Mouse (Mus musculus) lung, postnatal 0 days (tissue): ENCODE measurements at regions not wholly inside any gene's neighbourhood (a gene's known extent, or its start where the extent isn't known, plus 50 kb on each side); places are given as distances from the start of the nearest gene placed in this dataset.

Experiments used
- ATAC-seq: fragments of 200-750 bp; cut with Nextera tagmentation; 2 replicates; pipeline ENCODE4 v1.8.0; 2017; ENCODE audit warnings: moderate library complexity
- DNase-seq: peaks from one replicate; pipeline ENCODE4 v3.0.0-alpha.2; 2016; ENCODE audit warnings: low spot score
- H3K27ac ChIP-seq: fragments of 300-500 bp; sonication (generic); 2 replicates; pipeline ENCODE4 v1.5.1; 2014; ENCODE audit warnings: antibody characterized with exemption, mild to moderate bottlenecking, low read length, mixed read lengths
- H3K27me3 ChIP-seq: fragments of 300-500 bp; sonication (generic); replicated peaks from 2 replicates; pipeline ENCODE4 v1.6.1; 2014; ENCODE audit warnings: low read length, mixed read lengths; ENCODE audit not compliant: insufficient read depth
- H3K36me3 ChIP-seq: fragments of 300-500 bp; sonication (generic); 2 replicates; pipeline ENCODE4 v1.6.1; 2014; ENCODE audit warnings: low read length, mixed read lengths; ENCODE audit not compliant: insufficient read depth
- H3K4me1 ChIP-seq: fragments of 300-500 bp; sonication (generic); 2 replicates; pipeline ENCODE4 v1.6.1; 2014; ENCODE audit warnings: antibody characterized with exemption, low read depth, low read length, mixed read lengths; ENCODE audit not compliant: insufficient read depth
- H3K4me2 ChIP-seq: fragments of 300-500 bp; sonication (generic); replicated peaks from 2 replicates; pipeline ENCODE4 v1.6.1; 2014; ENCODE audit warnings: low read depth, mild to moderate bottlenecking, low read length, moderate library complexity, mixed read lengths
- H3K4me3 ChIP-seq: fragments of 300-500 bp; sonication (generic); 2 replicates; pipeline ENCODE4 v1.5.1; 2014; ENCODE audit warnings: low read depth, low read length
- H3K9ac ChIP-seq: fragments of 300-500 bp; sonication (generic); replicated peaks from 2 replicates; pipeline ENCODE4 v1.6.1; 2014; ENCODE audit warnings: low read depth, mild to moderate bottlenecking
- H3K9me3 ChIP-seq: fragments of 300-500 bp; sonication (generic); 2 replicates; pipeline ENCODE4 v1.6.1; 2016; ENCODE audit warnings: low read length, mixed read lengths
- CTCF ChIP-seq: IDR thresholded peaks from 2 replicates; pipeline ENCODE4 v1.5.1; 2016; ENCODE audit warnings: antibody characterized with exemption, mild to moderate bottlenecking
- EP300 ChIP-seq: IDR thresholded peaks from 2 replicates; pipeline ENCODE4 v1.6.1; 2016; ENCODE audit warnings: antibody characterized with exemption, mild to moderate bottlenecking, control low read depth
- WGBS: fragments of 180-500 bp; shearing (Covaris S2); extraction: QIAGEN DNeasy Blood & Tissue Kit; methylation state at CpG from one replicate; pipeline ENCODE4 v1.1.7; 2014; 5-methylcytosine and 5-hydroxymethylcytosine counted together

- Histone ChIP-seq H3K27me3 (no peaks in the 10 kb centered on the region), H3K9ac (no peak overlapping the region), H3K4me3 (no peak overlapping the region), H3K4me1 (peaks cover under 1% of the 10 kb centered on the region; the same call in 1 of the 2 replicates), H3K4me2 (no peak overlapping the region), H3K36me3 (no peaks in the 10 kb centered on the region), H3K27ac (no peak overlapping the region), H3K9me3 (no peaks in the 10 kb centered on the region)
- no peak for ATAC-seq
- 73% methylated on average over 6 of the region's 6 CpGs for WGBS
- no peak for DNase-seq
- TF ChIP-seq EP300, result no peak
- no peak for TF ChIP-seq CTCF
Observed at GRCm38 (mm10) chr3:8731398-8731797, 878.5 kb downstream of the Zfp704 start.

DNA sequence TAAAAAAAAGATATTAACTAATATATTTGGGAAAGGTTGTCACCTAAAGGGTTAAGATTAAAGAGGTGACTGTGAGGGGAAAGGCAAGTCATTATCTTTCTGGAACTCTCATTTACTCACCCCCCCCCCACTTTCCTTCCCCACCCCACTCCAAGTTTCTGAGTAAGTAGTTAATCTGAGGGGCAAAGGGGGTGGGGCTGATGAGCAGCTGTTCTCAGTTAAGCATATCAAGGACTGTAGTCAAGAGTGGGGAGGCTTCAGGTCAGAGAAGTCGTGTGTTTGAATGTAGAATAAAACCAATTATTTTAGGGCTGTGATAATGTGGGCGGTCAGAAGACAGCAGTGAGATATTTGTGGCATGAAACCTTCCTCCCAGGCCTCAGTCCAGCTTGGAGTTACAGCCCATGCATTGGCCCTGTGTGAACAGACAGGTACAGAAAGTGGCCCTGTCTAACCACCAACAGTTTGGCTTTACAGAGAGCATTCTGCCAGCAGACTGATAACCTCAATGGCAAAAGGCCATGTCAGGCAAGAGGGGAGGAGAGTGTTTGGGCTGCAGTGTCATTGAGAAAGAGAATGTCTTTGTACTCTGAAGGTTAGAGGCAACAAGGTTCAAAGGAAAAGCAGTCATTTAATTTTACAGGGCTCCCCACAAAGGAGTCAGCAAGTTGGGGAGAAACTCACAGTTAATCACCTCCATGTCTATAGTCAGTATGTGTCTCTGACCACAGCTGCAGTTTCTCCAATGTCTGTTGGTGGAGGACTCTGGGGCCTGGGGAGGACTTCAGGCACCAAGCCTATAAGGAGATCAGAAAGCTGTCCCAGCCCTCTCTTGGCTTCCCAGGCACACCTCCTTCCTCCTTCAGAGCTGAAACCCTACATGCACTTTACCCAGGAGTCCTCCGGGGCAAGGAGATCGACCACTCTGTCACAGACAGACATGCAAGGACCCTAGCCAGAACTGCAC, 888.0 kb downstream of the Zfp704 start:
- 41% methylated on average over 4 of the region's 4 CpGs for WGBS
- no peaks in the 10 kb centered on the region for H3K36me3 ChIP-seq
- H3K4me1 ChIP-seq, result peaks cover 6% of the 10 kb centered on the region; the same call in 1 of the 2 replicates
- TF ChIP-seq CTCF (no peak), EP300 (no peak)
- no peak overlapping the region for H3K27ac ChIP-seq
- H3K4me2 ChIP-seq, result no peak overlapping the region
- ATAC-seq, result no peak
- H3K27me3 ChIP-seq, result no peaks in the 10 kb centered on the region
- H3K4me3 ChIP-seq, result no peak overlapping the region
- H3K9me3 ChIP-seq, result no peaks in the 10 kb centered on the region
- no peak for DNase-seq
- no peak overlapping the region for H3K9ac ChIP-seq

- no peak overlapping the region for H3K4me2 ChIP-seq
- H3K4me3 ChIP-seq, result no peak overlapping the region
- WGBS, result 50% methylated on average over 7 of the region's 7 CpGs
- no peak for DNase-seq
- no peak for TF ChIP-seq EP300
- no peak for TF ChIP-seq CTCF
- no peak overlapping the region for H3K9ac ChIP-seq
- peaks cover 7% of the 10 kb centered on the region; the same call in 1 of the 2 replicates for H3K4me1 ChIP-seq
- H3K27ac ChIP-seq, result no peak overlapping the region
- H3K27me3 ChIP-seq, result no peaks in the 10 kb centered on the region
- no peaks in the 10 kb centered on the region for H3K9me3 ChIP-seq
- no peaks in the 10 kb centered on the region for H3K36me3 ChIP-seq
- no peak for ATAC-seq
Observed at GRCm38 (mm10) chr3:8720586-8721100, 889.2 kb downstream of the Zfp704 start.

DNA sequence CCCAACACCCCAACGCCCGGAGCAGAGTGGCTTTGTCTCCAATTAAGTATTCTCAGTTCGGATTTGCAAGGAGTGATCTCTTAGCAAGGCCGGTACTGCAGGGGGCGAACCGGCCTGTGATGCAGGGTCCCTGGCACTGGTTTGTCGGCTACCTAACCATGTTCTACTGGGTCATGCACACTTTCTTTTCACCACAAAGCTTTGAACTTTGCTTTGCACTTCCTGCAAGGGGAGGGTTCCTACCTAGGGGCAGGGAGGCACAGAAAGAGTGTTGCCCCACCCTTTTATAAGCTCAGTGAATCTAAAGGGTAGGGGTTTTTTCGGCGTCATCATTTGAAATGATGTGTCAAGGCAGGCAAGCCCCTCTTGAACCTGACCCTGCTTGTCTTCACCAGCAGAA, 891.7 kb downstream of the Zfp704 start:
- Histone ChIP-seq H3K9ac (no peak overlapping the region), H3K27me3 (no peaks in the 10 kb centered on the region), H3K27ac (no peak overlapping the region), H3K4me2 (no peak overlapping the region), H3K9me3 (no peaks in the 10 kb centered on the region), H3K4me3 (no peak overlapping the region), H3K4me1 (peaks cover 7% of the 10 kb centered on the region; the same call in 1 of the 2 replicates), H3K36me3 (no peaks in the 10 kb centered on the region)
- TF ChIP-seq EP300 (no peak), CTCF (no peak)
- DNase-seq (no peak), ATAC-seq (no peak)
- 30% methylated on average over 9 of the region's 9 CpGs for WGBS

GRCm38 (mm10) chr3:8717334-8717812, 892.5 kb downstream of the Zfp704 start:
- ATAC-seq (peak; percentile 54), DNase-seq (peak; percentile 47)
- no peaks in the 10 kb centered on the region for H3K9me3 ChIP-seq
- H3K9ac ChIP-seq, result no peak overlapping the region
- no peak overlapping the region for H3K27ac ChIP-seq
- 0 out of 2 replicates have a peak overlapping the region, but pooled peaks have one; percentile 5 for H3K4me3 ChIP-seq
- WGBS, result under 1% methylated on average over 18 of the region's 18 CpGs
- no peaks in the 10 kb centered on the region for H3K27me3 ChIP-seq
- H3K4me2 ChIP-seq, result peak overlapping the region; percentile 55
- TF ChIP-seq EP300 (no peak), CTCF (no peak)
- H3K36me3 ChIP-seq, result no peaks in the 10 kb centered on the region
- peaks cover 11% of the 10 kb centered on the region; the same call in 1 of the 2 replicates for H3K4me1 ChIP-seq
